Mouse (Mus musculus): ENCODE data around the gene Stk11.
A peak's percentile ranks its signal among the peaks of the same experiment; 100 is the strongest.

The Stk11 gene

GRCm38 (mm10) chr10:80094684-80095083, 20.9 kb upstream of the Stk11 start:
- DNase-seq (ENCODE audit: low spot score in 2 of 2), result no peak

- no peak for DNase-seq (ENCODE audit: low spot score in 2 of 2)
Observed at GRCm38 (mm10) chr10:80095547-80095946, 20.1 kb upstream of the Stk11 start.

DNA sequence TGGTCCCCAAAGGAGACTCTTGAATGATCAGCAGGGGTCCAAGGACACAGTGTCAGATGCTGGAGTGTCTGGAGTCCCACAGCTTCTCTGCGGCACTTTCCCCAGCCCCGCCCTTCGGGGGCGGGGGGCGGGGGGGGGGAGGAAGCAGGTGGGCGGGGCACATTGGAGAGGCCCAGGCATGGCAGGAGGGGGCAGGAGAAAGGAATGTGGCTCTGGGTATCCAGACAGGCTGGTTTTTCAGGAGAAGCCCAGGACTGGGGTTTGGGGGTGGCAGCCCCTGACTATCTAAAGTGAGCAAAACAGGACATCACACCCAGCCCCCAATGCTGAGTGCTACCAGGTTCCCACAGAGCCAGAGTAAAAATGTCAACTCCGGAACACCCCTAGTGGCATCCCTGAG, 18.3 kb upstream of the Stk11 start:
- DNase-seq (ENCODE audit: low spot score in 2 of 2), result no peak

DNA sequence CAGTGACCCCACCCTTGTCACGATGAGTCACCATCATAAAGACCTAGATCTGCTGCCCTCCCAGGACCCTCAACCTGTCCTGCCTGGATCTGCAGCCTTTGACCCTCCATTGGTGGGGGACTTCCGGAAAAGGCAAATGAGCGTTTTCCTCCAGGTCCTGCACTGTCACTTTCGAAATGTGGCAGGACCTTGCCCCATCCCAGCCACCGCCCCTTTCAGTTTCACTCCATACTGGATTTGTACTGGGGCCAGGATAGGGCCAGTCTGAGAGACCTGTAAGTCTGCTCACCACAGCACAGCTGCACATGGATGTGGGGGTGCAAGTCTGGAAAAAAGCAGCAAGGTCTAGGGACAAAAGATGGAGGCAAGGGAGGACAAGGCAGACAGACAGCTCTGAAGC, 17.0 kb upstream of the Stk11 start:
- no peak for DNase-seq (ENCODE audit: low spot score in 2 of 2)

DNA sequence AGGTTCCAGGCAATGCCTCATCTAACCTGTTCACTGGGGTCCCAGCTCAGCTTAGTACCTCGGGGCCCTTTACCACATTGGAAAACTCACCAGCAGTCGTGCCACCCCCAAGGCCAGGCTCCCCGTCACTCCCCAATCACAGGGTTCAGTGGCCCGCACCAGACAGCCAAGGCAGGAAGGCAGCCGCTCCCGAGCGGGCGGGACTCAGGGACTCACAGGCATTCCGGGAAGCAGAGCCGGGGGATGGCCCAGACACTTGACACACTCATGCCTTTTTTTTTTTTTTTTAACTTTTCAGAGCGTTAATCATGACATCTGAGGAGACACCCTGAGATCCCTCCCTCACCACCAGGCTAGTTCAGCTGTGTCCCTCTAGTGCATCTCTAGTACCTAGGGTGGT, 14.6 kb upstream of the Stk11 start:
- DNase-seq (ENCODE audit: low spot score in 2 of 2), result no peak

GRCm38 (mm10) chr10:80102216-80102915, 13.2 kb upstream of the Stk11 start:
- DNase-seq (ENCODE audit: low spot score in 2 of 2), result peak; percentile 89 to 91

- no peak for DNase-seq (ENCODE audit: low spot score in 2 of 2)
Observed at GRCm38 (mm10) chr10:80103032-80103431, 12.6 kb upstream of the Stk11 start.

DNA sequence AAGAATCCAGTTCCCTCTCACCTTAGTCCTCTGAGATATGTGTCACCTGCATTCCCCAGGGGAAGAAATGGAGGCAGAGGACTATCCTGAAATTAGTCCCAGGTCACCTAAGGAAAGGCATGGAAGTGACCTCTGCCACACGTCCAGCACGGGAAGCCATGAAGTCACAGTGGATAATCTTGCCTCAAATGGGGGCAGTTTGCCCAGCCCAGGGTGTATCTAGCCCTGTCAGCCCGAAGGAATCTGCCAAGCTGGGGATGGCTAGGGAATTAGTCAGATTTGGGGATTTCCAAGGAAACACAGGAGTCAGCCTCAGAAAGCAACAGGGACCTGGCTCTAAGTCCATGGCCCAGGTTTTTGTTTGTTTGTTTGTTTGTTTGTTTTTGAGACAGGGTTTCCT, 11.4 kb upstream of the Stk11 start:
- DNase-seq (ENCODE audit: low spot score in 2 of 2), result no peak

DNA sequence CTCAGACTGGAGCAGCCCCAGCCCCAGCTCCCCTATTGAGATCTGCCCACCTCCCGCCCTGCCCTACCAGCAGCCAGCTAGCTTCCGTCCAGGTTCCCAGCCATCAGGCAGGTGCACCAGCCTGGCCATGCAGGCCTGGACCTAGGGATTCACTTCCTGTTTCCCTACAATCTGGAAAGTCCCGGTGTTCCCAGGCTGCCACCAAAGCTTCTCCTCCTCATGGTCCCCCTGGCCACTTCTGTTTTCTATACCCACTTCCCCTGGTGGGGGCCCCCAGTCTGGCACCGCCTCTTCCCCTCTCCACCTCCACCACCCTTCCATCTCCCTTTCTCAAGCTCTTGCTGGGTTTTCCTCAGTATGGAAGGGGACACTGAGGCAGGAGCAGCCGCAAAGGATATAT, 10.1 kb upstream of the Stk11 start, which contains the start of gene Sbno2:
TSS of gene Sbno2 (minus strand) at position 112 of the 400 bp plus-strand sequence.
- peak; percentile 64 to 68 for DNase-seq (ENCODE audit: low spot score in 2 of 2)

- no peak for DNase-seq (ENCODE audit: low spot score in 2 of 2)
Observed at GRCm38 (mm10) chr10:80105926-80106325, 9.7 kb upstream of the Stk11 start.

- no peak for DNase-seq (ENCODE audit: low spot score in 2 of 2)
Observed at GRCm38 (mm10) chr10:80107678-80108077, 7.9 kb upstream of the Stk11 start.

DNA sequence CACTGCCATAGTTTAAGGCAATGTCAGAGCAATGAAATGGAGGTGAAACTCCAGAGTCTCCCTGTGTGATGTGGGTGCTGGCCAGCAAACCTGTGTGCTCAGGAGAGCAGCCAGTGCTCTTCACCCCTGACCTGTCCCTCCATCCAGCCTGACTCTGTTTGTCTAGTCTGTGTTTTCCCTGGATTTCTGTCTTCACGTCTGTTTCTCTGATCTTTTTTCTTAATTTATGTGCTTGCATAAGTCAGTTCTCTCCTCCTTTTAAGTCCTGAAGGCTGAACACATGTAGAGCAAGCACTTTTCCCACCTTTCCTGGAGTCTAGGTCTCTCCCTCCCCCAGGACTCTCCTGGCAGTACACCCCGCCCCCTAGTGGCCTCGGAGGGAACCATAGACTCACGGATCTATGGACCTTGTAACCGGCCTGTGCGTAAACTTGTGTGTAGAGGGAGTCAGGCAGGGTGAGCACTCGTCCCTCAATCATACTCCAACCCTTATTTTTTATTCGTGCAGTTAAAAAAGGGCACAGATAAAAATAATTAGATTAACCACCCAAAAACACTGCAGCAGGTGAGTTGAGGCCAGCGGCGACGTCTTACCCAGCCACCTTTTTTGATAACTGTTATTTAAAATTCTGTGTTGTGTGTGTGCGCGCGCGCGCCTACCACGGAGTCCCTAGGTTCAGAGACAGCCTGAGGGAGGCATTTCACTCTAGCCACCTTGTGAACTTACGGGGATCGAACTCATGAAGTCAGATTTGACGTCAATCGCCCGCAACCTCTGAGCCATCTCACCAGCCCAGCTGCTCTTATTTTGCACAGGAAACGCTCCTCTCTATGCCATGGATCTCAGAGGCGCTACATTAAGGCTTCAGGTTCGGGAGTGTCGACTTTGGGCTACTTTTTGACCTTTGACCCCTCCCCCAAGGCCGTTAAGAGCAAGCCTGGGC, 990 bp upstream of the Stk11 start:
- peak; percentile 87 to 92 for DNase-seq (ENCODE audit: low spot score in 2 of 2)

GRCm38 (mm10) chr10:80115944-80116335, 337 bp downstream of the Stk11 start:
- DNase-seq (ENCODE audit: low spot score in 2 of 2), result no peak

DNA sequence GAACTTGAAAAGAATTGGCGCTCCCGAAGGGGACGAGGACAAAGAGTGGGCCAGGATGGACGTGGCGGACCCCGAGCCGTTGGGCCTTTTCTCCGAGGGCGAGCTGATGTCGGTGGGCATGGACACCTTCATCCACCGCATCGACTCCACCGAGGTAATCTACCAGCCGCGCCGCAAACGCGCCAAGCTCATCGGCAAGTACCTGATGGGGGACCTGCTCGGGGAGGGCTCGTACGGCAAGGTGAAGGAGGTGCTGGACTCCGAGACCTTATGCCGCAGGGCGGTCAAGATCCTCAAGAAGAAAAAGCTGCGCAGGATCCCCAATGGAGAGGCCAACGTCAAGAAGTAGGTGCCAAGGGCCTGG, 942 bp downstream of the Stk11 start:
- no peak for DNase-seq (ENCODE audit: low spot score in 2 of 2)

DNA sequence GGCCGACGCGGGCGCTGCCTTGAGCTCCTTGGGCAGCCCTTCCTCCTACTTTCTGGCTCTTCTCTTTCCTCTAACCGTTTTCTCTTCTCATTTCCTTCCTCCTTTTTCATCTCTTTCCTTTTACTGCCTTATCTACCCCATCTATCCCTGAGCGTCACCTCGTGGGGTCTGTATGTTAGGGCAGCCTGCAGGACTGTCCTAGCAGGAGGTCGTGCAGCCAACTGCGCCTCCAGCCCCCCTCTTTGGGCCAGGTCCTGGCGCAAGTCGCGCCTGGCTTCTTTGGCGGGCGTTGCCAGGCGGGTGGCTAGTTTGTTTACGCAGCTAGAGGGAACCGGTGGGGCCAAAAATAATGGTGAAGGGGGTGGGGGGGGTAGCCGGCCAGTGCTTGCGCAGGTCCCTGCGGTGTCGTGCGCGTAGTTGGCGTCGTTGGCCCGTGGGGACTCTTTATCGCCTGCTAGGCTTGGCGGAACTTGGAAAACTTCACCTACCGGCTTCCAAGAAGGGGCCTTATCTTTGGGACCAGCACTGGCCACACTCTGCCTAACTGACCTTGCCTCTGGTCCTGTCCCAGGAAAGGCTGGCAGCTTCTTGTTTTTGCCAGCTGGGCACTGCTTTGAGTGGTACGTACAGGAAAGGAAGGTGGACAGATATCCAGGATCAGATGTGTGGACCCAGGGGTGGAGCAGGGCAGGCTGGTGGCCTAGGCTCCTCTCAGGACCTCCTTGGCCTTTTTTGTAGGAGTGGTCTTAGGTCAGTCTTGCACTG, 1.5 kb downstream of the Stk11 start:
- peak; percentile 32 to 48 for DNase-seq (ENCODE audit: low spot score in 2 of 2)

DNA sequence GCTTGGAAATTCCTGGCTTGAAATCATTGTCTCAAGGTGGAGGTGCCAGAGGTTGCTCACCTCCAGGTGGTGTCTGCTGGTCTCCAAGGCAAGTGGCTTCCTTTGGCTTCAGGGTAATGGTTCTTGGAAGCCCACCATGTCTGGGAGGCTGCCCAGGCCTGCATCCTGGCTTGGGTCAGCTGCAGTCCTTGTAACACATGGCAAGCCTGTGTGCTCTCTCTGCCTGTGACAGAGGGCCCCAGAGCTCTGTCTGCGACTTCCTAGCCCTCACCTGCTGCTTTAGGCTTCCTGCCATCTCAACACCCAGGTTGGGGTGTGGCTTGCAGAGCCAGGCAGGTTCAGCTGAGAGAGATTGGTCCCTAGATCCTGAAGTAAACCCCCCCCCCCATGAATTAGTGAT, 2.1 kb downstream of the Stk11 start:
- no peak for DNase-seq (ENCODE audit: low spot score in 2 of 2)

- no peak for DNase-seq (ENCODE audit: low spot score in 2 of 2)
Observed at GRCm38 (mm10) chr10:80118552-80118951, 2.9 kb downstream of the Stk11 start.

DNA sequence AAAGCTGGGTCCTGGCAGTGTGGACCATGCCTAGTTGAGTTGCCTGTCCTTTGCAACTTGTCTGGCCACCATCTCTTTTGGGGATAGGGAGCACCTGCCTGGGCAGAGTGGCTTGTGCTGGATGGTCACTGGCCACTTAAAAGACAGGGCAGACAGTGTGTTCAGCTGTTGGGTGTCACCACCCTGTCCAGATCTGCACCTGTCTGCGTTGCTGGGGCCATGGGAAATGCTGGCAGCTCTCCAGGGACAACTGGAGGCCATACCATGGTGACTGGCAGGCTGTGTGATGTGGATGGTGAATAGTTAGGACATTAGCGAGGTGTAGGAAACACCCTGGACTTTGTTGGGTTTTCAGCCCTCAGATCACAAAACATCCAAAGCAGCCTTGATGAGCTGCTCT, 4.5 kb downstream of the Stk11 start:
- no peak for DNase-seq (ENCODE audit: low spot score in 2 of 2)

DNA sequence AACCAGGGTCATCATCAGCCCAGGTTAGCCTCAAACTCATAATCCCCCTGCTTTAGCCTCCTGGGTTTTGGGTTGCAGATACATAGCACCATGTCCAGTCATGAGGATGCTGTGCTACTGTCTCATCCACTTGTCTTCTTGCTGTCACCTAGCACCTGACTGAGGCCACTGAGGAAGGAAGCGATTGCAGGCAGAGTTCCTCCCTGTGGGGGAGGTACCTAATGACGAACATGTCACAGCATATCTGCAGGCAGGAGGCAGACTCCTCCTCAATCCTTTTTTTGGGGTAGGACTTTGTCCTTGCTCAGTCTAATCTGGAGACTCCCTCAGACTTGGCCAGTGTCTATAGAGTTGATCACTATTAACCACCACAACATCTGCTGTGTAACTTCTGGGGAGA, 6.0 kb downstream of the Stk11 start:
- DNase-seq (ENCODE audit: low spot score in 2 of 2), result no peak

GRCm38 (mm10) chr10:80123932-80124562, 8.4 kb downstream of the Stk11 start:
- peak in 1 of 2 experiments; percentile 63 for DNase-seq (ENCODE audit: low spot score in 2 of 2)

DNA sequence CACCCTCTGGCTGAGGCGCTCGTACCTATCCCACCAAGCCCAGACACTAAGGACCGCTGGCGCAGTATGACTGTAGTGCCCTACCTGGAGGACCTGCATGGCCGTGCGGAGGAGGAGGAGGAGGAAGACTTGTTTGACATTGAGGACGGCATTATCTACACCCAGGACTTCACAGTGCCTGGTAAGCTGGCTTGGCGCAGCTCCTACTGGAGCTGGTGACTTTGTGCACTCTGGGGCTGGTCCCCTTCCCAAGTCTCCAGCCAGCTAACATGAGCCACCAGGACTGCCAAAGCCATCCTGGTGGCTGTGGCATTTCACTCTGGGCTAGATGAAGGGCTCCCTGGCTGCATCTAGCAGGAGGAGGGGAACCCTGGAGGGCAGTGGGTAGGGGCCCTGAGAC, 12.3 kb downstream of the Stk11 start:
- DNase-seq (ENCODE audit: low spot score in 2 of 2), result no peak

GRCm38 (mm10) chr10:80129846-80130245, 14.2 kb downstream of the Stk11 start:
- DNase-seq (ENCODE audit: low spot score in 2 of 2), result no peak
